Mouse (Mus musculus) common myeloid progenitor, adult 5-6 weeks (primary cell): Measurements from ENCODE around the gene Galnt6. TPM values are rescaled to one million over a fixed set of nuclear protein-coding genes. Genes with fewer than 3 reads are reported as not detected.
A peak's percentile ranks its signal among the peaks of the same experiment; 100 is the strongest.

ENCODE experiments used
- ATAC-seq: replicated peaks from 2 replicates; pipeline ENCODE4 v1.8.0; 2016; ENCODE audit warnings: low read depth, mild to moderate bottlenecking, moderate TSS enrichment, inconsistent platforms; ENCODE audit not compliant: poor library complexity, severe bottlenecking
- total RNA-seq: library from RNA; stranded (forward); fragments of 200-1000, 187-1606 nt; gene quantifications from 2 replicates; pipeline ENCODE4 v1.2.3, GENCODE M21; 2017

The Galnt6 gene
- total RNA-seq, 1 experiment from 2014 or later: 49.2 TPM

DNA sequence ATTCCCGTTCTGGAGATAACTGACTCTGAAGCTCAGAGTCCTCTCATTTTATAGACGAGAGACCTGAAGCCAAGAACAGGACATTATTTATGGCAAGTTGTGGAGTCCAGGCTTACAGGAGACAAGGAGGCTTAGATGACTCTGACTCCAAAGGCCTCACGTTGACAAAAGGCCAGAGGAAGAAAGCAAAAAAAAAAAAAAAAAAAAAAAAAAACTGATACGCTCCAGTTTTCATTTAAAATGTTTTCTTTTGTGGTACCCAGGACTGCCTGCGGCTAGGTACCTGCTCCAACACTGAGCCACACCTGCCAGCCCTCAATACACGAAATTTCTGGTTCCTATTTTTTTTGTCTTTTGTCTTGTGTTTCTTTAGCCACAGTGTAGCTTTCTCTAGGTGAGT lies 61.8 kb downstream of the Galnt6 start:
- no peak for ATAC-seq

DNA sequence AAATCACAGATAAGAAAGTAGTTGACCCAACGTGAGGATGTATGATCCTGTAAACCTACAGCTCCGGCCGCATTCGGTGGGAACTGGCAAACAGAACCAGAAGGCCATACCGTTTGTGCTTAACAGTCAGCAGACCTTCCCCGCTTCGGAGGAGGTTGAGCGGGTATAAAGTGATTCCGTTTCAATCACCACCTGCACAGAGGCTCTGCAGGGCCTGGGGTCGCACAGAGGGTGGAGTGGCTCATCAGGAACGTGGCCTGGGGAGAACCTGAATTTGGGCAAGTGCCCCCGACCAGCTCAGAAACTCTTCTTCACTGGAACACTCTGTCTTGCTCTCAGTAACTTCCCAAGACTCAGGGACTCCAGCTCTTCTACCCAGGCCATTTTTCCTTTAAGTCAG lies 62.3 kb downstream of the Galnt6 start:
- ATAC-seq: no peak

DNA sequence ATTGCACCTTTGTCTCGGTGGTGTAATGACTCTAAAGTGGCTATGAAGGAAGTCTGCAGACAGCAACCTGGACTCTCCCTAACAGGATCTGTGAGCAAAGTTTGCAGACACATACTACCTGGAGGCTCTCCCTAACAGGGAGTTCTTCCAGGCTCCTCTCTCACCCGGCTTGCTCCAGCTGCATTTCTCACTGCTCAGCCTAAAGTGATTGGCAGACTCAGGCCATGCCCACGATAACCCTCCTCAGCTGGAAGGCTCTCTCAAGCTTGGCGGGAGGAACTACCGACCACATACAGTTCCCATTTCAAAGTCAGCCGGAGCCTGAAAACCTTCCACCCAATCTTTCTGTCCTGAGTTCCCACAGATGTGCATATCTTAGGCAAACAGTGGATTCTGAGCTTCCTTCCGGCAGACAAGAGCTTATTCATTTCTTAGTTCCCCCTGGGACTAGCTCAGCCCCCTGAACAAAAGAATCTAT lies 62.9 kb downstream of the Galnt6 start:
- peak; percentile 76 for ATAC-seq

DNA sequence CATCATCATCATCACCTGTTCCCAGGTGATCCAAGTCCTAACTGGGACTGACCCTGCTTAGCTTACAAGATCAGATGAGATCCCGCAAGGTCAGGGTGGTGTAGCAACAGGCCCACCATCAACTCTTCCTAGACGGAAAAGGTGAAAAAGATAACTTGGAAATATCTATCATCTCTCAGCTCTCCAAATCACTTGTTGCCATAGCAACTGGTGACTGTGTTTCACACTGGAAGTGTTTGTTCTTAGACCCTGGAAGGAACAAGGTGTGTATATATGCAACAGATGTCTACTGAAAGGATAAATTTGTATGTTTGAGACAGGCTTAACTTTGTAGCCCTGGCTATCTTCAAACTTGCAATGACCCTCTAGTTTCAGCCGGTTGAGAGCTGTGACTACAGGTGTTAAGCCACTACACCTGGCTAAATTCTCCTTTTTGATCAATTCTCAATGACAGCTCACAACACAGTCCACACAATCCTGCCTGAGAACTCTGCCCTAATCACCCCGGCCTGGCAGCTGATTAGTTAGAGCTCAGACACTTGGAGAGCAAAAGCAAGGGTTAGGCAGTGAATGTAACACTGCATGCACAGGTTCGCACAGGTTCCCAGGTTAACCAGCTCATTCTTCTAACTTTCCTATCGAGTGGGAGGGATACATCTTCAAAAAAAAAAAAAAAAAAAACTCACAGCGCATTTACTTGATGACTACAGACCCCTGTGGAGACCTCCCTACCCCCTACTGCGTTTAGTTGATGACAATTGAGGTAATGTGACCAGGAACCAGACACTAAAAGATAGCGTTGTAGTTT lies 63.6 kb downstream of the Galnt6 start:
- ATAC-seq: no peak

DNA sequence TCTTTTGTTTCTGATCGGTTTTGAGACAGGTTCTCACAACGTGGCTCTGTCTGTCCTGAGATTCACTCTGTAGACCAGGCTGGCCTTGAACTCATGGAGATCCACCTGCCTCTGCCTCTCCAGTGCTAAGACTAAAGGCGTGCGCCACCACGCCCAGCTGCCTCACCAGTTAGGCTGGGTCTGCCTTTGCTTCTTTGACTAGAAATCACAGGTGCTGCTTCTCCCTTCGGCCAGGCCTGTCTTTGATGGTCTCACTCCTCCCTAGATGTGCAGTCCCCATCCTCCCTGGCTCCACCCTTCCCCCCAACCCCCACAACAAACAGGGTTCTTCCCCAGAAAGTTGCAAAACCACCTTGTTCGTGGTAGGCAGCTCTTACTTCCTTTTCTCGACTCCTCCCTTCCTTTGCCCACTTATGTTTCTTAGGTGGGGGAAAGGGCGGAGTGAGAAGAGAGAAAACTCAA lies 64.3 kb downstream of the Galnt6 start:
- peak; percentile 37 for ATAC-seq

DNA sequence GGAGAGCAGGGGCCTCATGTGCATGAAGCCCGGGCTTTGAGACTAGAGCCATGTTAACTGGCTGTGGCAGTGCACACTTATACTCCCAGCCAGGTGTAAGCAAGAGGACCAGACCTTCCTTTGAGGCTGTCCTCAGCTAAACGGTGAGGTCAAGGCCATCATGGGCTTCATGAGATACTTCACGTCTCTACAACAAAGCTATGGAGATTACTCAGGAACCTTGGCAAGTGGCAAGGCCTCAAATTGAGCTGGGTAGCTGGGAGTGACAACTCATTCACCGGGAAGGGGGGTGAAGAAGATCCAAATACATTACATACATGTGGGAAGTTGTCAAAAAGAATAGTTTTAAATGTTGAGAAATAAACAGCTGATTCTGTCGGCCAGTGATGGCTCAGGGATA lies 68.4 kb downstream of the Galnt6 start:
- ATAC-seq: no peak

DNA sequence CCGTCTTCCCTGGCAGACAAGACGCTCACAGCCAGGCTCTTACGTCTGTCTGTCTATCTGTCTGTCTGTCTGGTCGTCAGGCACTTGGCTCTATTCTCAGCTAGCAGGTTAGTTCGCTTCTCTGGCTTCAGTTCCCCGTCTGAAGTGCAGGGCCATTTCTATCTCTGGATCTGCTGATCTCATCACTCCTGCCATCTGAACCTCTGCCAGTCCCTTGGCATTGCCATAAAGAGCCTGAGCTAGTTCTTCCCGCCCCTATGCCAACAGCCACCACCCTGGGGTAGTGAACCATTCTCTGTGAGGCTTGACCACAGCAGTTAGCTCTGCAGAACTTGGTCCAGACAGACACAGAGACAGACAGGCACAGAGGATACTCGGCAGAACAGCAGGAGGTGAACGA lies 68.9 kb downstream of the Galnt6 start:
- no peak for ATAC-seq

DNA sequence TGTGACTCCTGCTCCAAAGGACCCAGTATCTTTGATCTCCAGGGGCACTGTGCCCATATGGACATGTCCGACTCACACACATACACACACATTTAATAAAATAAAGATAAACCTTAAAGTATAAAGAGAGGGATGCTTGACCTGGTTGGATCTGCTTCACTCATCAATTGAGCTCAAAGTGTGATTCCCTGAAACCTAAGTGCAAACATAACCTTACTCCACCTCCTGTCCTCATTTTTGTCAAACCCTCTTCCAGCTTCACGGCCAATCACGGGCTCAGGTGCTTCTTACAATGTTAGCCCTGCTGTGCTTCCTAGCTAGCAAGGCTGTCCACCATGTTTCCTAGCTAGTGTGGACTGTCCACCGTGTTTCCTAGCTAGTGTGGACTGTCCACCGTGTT lies 74.0 kb downstream of the Galnt6 start:
- no peak for ATAC-seq

DNA sequence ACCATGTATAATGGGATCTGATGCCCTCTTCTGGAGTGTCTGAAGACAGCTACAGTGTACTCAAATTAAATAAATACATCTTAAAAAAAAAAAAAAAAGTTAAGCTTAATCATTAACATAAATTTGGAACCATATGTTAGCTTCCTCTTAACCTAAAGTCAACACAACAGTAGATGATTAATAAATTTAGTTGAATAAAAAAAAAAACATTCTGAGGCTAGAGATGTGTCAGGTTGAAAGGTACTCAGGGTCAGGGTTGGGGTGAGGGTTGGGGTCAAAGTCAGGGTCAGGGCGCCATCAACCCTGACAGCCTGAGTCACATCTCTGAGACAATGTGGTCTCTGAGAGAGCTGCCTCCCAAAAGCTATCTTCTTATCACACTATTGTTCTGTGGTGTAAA lies 74.9 kb downstream of the Galnt6 start:
- ATAC-seq: no peak

DNA sequence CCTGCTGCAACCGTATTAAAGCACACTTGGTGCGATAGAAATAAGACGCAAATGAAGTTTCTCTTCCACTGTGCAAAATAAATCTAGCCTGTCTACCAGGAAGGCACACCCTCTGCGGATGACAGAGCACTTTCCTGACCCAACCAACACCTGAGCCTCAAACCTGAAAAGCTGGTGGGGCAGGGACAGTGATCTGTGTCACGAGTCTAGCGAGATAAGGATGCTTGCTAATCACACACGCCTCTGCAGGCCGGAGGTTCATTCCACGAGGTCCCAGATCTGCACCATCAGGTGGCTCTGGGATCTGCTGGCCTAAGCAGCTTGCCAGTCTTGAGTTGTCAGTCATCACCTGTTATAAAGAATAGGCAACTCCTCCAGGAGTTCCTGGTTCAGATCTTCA lies 77.6 kb downstream of the Galnt6 start:
- ATAC-seq: no peak

DNA sequence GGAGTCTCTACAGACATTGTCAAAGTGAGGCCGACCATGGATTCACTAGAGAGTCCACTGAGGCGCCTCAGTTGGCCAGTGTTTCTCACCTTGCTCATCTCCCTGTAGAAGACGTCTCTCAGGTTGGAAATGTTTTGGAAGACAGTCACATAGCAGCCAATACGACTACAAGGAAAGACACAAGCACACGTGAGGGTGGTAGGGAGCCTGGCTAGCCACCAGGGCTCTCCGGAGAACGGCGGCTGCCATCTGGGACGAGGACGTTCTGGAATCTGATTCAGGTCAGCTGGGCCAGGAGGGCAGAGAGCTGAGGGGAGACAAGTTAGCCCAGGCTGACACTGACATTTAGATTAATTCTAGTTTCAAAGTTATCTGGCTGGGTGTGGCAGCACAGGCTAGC lies 79.1 kb downstream of the Galnt6 start:
- no peak for ATAC-seq

DNA sequence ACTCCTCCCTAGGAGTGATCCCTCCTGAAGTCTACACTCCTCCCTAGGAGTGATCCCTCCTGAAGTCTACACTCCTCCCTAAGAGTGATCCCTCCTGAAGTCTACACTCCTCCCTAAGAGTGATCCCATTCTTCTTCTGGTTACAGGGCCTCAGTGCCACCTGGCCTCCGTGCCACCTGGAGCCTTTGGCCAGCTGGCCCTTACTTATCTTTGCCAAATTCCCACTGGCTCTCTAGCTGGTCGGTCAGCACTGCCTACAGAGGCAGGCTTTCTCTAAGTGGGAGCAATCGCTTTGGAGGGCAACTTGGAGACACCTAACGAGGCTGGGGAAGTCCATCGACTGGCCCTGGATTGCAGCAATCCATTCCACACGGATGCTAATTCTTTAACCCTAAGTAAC lies 83.0 kb downstream of the Galnt6 start:
- ATAC-seq: no peak

DNA sequence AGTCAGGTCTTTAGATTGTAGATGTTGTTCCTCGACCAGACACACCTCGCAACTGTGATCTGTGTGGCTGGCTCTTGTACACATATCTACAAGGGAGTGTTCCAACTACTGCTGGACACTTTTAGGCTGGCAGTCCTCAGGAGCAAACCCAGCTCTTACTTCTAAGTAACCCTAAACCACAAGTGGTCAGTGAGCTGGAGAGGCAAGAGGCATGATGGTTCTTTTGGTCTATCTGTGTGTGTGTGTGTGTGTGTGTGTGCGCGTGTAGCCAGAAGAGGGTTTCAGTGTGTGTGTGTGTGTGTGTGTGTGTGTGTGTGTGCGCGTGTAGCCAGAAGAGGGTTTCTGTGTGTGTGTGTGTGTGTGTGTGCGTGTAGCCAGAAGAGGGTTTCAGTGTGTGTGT lies 86.7 kb downstream of the Galnt6 start:
- ATAC-seq: no peak

Other genes starting within 250 kb of the Galnt6 start
- gene Csrnp2, start 233.9 kb downstream of the Galnt6 start, total RNA-seq: 2.6 and 4.0 TPM in 2 replicates
- 10.1 and 16.9 TPM in 2 replicates for gene Tfcp2, start 177.4 kb downstream of the Galnt6 start, total RNA-seq
- 0.19 and 1.4 TPM in 2 replicates for gene Pou6f1, start 129.4 kb downstream of the Galnt6 start, total RNA-seq
- gene Dazap2, start 114.0 kb downstream of the Galnt6 start, total RNA-seq: 155 and 179 TPM in 2 replicates
- 5.1 TPM in 1 of 2 replicates, not detected in the other for gene Smagp, start 92.4 kb downstream of the Galnt6 start, total RNA-seq
- 134 and 142 TPM in 2 replicates for gene Bin2, start 59.8 kb downstream of the Galnt6 start, total RNA-seq
- gene Cela1, start 41.5 kb downstream of the Galnt6 start, total RNA-seq: 21.1 and 29.0 TPM in 2 replicates
- gene Slc4a8, start 32.4 kb upstream of the Galnt6 start, total RNA-seq: 10.9 and 12.6 TPM in 2 replicates
- not detected in 2 replicates for gene Scn8a, start 140.5 kb upstream of the Galnt6 start, total RNA-seq